Mouse (Mus musculus) midbrain, embryonic 11.5 days (tissue): ENCODE measurements around the gene Wfdc12. TPM values are rescaled to one million over a fixed set of nuclear protein-coding genes. Genes with fewer than 3 reads are reported as not detected.
A peak's percentile ranks its signal among the peaks of the same experiment; 100 is the strongest.

Source experiments
- ATAC-seq: fragments of 200-750 bp; cut with Nextera tagmentation; 2 replicates; pipeline ENCODE4 v1.8.0; 2017; ENCODE audit warnings: moderate TSS enrichment, moderate library complexity; ENCODE audit not compliant: low FRiP score
- DNase-seq: peaks from one replicate; pipeline ENCODE4 v3.0.0; 2015; ENCODE audit warnings: low spot score; ENCODE audit errors: missing footprints
- H3K27ac ChIP-seq: fragments of 300-500 bp; sonication (generic); 2 replicates; pipeline ENCODE4 v1.5.1; 2014; ENCODE audit warnings: low read depth, low read length
- H3K27me3 ChIP-seq: fragments of 300-500 bp; sonication (generic); 2 replicates; pipeline ENCODE4 v1.6.1; 2014; ENCODE audit warnings: mild to moderate bottlenecking, low read length, moderate library complexity, mixed read lengths; ENCODE audit not compliant: control insufficient read depth, insufficient read depth
- H3K36me3 ChIP-seq: fragments of 300-500 bp; sonication (generic); 2 replicates; pipeline ENCODE4 v1.6.1; 2014; ENCODE audit warnings: mild to moderate bottlenecking, low read length, moderate library complexity, mixed read lengths; ENCODE audit not compliant: control insufficient read depth, insufficient read depth
- H3K4me1 ChIP-seq: fragments of 300-500 bp; sonication (generic); 2 replicates; pipeline ENCODE4 v1.6.1; 2014; ENCODE audit warnings: low read length; ENCODE audit not compliant: control insufficient read depth, insufficient read depth
- H3K4me2 ChIP-seq: fragments of 300-500 bp; sonication (generic); 2 replicates; pipeline ENCODE4 v1.6.1; 2014; ENCODE audit warnings: mild to moderate bottlenecking, moderate library complexity
- H3K4me3 ChIP-seq: fragments of 300-500 bp; sonication (generic); 2 replicates; pipeline ENCODE4 v1.5.1; 2014; ENCODE audit warnings: low read depth, low read length
- H3K9ac ChIP-seq: fragments of 300-500 bp; sonication (generic); 2 replicates; pipeline ENCODE4 v1.6.1; 2014; ENCODE audit warnings: low read length
- H3K9me3 ChIP-seq: fragments of 300-500 bp; sonication (generic); 2 replicates; pipeline ENCODE4 v1.6.1; 2016; ENCODE audit warnings: low read length; ENCODE audit not compliant: control insufficient read depth
- WGBS: fragments of 180-500 bp; shearing (Covaris S2); extraction: QIAGEN DNeasy Blood & Tissue Kit; methylation state at CpG from one replicate; pipeline ENCODE4 v1.1.7; 2014; 5-methylcytosine and 5-hydroxymethylcytosine counted together
- polyA plus RNA-seq: library from polyadenylated mRNA; unstranded; fragments of >200 nt; fragmentation: Nextera tagmentation; extraction: Ambion mirVana; gene quantifications from 2 replicates; pipeline ENCODE4 v1.2.1, GENCODE M21; 2014

Gene Wfdc12
- polyA plus RNA-seq: not detected in 2 replicates

- Histone ChIP-seq H3K4me2 (no peak within 1 kb of the TSS), H3K9me3 (no peaks in the 10 kb centered on the region), H3K36me3 (no peaks in the 10 kb centered on the region), H3K9ac (no peak within 1 kb of the TSS), H3K4me1 (no peaks in the 10 kb centered on the region), H3K27me3 (no peaks in the 10 kb centered on the region), H3K27ac (no peak within 1 kb of the TSS), H3K4me3 (no peak within 1 kb of the TSS)
- no peak for ATAC-seq
- peak; percentile 26 for DNase-seq
- WGBS: 82% methylated on average over 6 of the region's 6 CpGs
Observed at GRCm38 (mm10) chr2:164190576-164190975, at the start of gene Wfdc12. TSS of gene Wfdc12 (minus strand) at chr2:164190608.

- ATAC-seq (no peak), DNase-seq (no peak)
- H3K36me3 ChIP-seq: no peaks in the 10 kb centered on the region
- WGBS: 87% methylated on average over 3 of the region's 3 CpGs
- H3K27ac ChIP-seq: no peak within 1 kb of the TSS
- no peaks in the 10 kb centered on the region for H3K9me3 ChIP-seq
- no peaks in the 10 kb centered on the region for H3K4me1 ChIP-seq
- H3K4me2 ChIP-seq: no peak within 1 kb of the TSS
- H3K27me3 ChIP-seq: no peaks in the 10 kb centered on the region
- H3K9ac ChIP-seq: no peak within 1 kb of the TSS
- no peak within 1 kb of the TSS for H3K4me3 ChIP-seq
Observed at GRCm38 (mm10) chr2:164238366-164238765, 48.0 kb upstream of the Wfdc12 start, which contains the start of gene Svs2. TSS of gene Svs2 (minus strand) at chr2:164238466.

GRCm38 (mm10) chr2:164232671-164233070 lies 42.3 kb upstream of the Wfdc12 start:
- H3K27me3 ChIP-seq: no peaks in the 10 kb centered on the region
- no peaks in the 10 kb centered on the region for H3K9me3 ChIP-seq
- no peaks in the 10 kb centered on the region for H3K36me3 ChIP-seq
- WGBS: 89% methylated on average over 8 of the region's 8 CpGs
- no peaks in the 10 kb centered on the region for H3K4me1 ChIP-seq
- ATAC-seq (no peak), DNase-seq (no peak)
- H3K27ac ChIP-seq: no peak overlapping the region
- no peak overlapping the region for H3K4me3 ChIP-seq
- H3K9ac ChIP-seq: no peak overlapping the region
- H3K4me2 ChIP-seq: no peak overlapping the region

- no peak for DNase-seq
- no peaks in the 10 kb centered on the region for H3K9me3 ChIP-seq
- no peaks in the 10 kb centered on the region for H3K36me3 ChIP-seq
- 90% methylated on average over 8 of the region's 8 CpGs for WGBS
- no peak overlapping the region for H3K4me2 ChIP-seq
- H3K4me3 ChIP-seq: no peak overlapping the region
- H3K4me1 ChIP-seq: no peaks in the 10 kb centered on the region
- H3K27ac ChIP-seq: no peak overlapping the region
- no peak overlapping the region for H3K9ac ChIP-seq
- H3K27me3 ChIP-seq: no peaks in the 10 kb centered on the region
- ATAC-seq: no peak
Observed at GRCm38 (mm10) chr2:164228361-164229070, 38.1 kb upstream of the Wfdc12 start.

GRCm38 (mm10) chr2:164221522-164221921 lies 31.1 kb upstream of the Wfdc12 start, which contains the start of gene Wfdc15b:
TSS of gene Wfdc15b (minus strand) at chr2:164221660.
- Histone ChIP-seq H3K36me3 (no peaks in the 10 kb centered on the region), H3K4me1 (no peaks in the 10 kb centered on the region), H3K4me2 (no peak within 1 kb of the TSS), H3K9me3 (no peaks in the 10 kb centered on the region), H3K4me3 (no peak within 1 kb of the TSS), H3K27me3 (no peaks in the 10 kb centered on the region), H3K9ac (no peak within 1 kb of the TSS), H3K27ac (no peak within 1 kb of the TSS)
- ATAC-seq (no peak), DNase-seq (no peak)
- WGBS: 87% methylated on average over 11 of the region's 11 CpGs

- H3K4me2 ChIP-seq: no peak overlapping the region
- H3K9me3 ChIP-seq: no peaks in the 10 kb centered on the region
- H3K4me3 ChIP-seq: no peak overlapping the region
- no peaks in the 10 kb centered on the region for H3K4me1 ChIP-seq
- no peak for DNase-seq
- H3K36me3 ChIP-seq: no peaks in the 10 kb centered on the region
- WGBS: 85% methylated on average over 9 of the region's 9 CpGs
- H3K27ac ChIP-seq: no peak overlapping the region
- no peak for ATAC-seq
- no peak overlapping the region for H3K9ac ChIP-seq
- no peaks in the 10 kb centered on the region for H3K27me3 ChIP-seq
Observed at GRCm38 (mm10) chr2:164219295-164219694, 28.9 kb upstream of the Wfdc12 start.

GRCm38 (mm10) chr2:164212711-164213110 lies 22.3 kb upstream of the Wfdc12 start:
- H3K36me3 ChIP-seq: no peaks in the 10 kb centered on the region
- H3K4me2 ChIP-seq: no peak overlapping the region
- DNase-seq (no peak), ATAC-seq (no peak)
- no peaks in the 10 kb centered on the region for H3K27me3 ChIP-seq
- H3K9ac ChIP-seq: no peak overlapping the region
- H3K4me1 ChIP-seq: no peaks in the 10 kb centered on the region
- 91% methylated on average over 5 of the region's 5 CpGs for WGBS
- H3K27ac ChIP-seq: no peak overlapping the region
- no peaks in the 10 kb centered on the region for H3K9me3 ChIP-seq
- H3K4me3 ChIP-seq: no peak overlapping the region

GRCm38 (mm10) chr2:164210892-164211291 lies 20.5 kb upstream of the Wfdc12 start:
- Histone ChIP-seq H3K9ac (no peak overlapping the region), H3K27me3 (no peaks in the 10 kb centered on the region), H3K9me3 (no peaks in the 10 kb centered on the region), H3K4me3 (no peak overlapping the region), H3K27ac (no peak overlapping the region), H3K4me1 (no peaks in the 10 kb centered on the region), H3K4me2 (no peak overlapping the region), H3K36me3 (no peaks in the 10 kb centered on the region)
- 86% methylated on average over 4 of the region's 4 CpGs for WGBS
- DNase-seq (no peak), ATAC-seq (no peak)

- WGBS: 82% methylated on average over 4 of the region's 4 CpGs
- ATAC-seq (no peak), DNase-seq (peak; percentile 31)
- Histone ChIP-seq H3K4me3 (no peak overlapping the region), H3K9me3 (no peaks in the 10 kb centered on the region), H3K27me3 (no peaks in the 10 kb centered on the region), H3K27ac (no peak overlapping the region), H3K36me3 (no peaks in the 10 kb centered on the region), H3K4me1 (no peaks in the 10 kb centered on the region), H3K4me2 (no peak overlapping the region), H3K9ac (no peak overlapping the region)
Observed at GRCm38 (mm10) chr2:164206676-164207075, 16.3 kb upstream of the Wfdc12 start.
